ENCODE assay signal across 9 mouse cellular contexts in genomic region chr2:85007729-85008128, GRCm38 (mm10). TPM values are rescaled to one million over a fixed set of nuclear protein-coding genes. Genes with fewer than 3 reads are reported as not detected.
DNase-seq lines count a peak whose midpoint lies in the region.
"Had no signal": no experiment of that assay in that cellular context is flagged by ENCODE, and none has a peak within 500 bp of the region (broad histone marks: within the 10 kb centered on the region; RNA-seq: fewer than 3 reads in every experiment).

No protein-coding gene starts in this region.

- DNase-seq in gastrocnemius, adult 18-20 months (ENCODE audit: low spot score): peak; percentile 28
- no peak for DNase-seq in gastrocnemius, postnatal 25 days
- DNase-seq in thymus, postnatal 0 days (ENCODE audit: low spot score): peak; percentile 47
- no peak for DNase-seq in thymus, postnatal 36 days
- peak; percentile 22 for DNase-seq in embryo, embryonic 11.5 days (ENCODE audit: low read depth, low spot score)
- peak; percentile 53 for DNase-seq in lung, postnatal 36 days
- no peak for DNase-seq in gastrocnemius, adult 8-10 months (ENCODE audit: low spot score in 2 of 2)
- DNase-seq in left cerebral cortex, adult 8-10 months (ENCODE audit: low spot score in 2 of 2): no peak

RNA-seq across cellular contexts. Expression of gene Prg3, which starts 19.7 kb away (rescaled TPM):
- not detected for total RNA-seq in gastrocnemius, adult 18-20 months (2021)
- not detected for total RNA-seq in gastrocnemius, postnatal 25 days (2021)
- 0.78 and 1.4 TPM in 2 replicates for polyA plus RNA-seq in thymus, postnatal 0 days (2015; fragmentation: Nextera tagmentation; extraction: Ambion mirVana)
- total RNA-seq in gastrocnemius, adult 8-10 months (2022): not detected
- total RNA-seq in left cerebral cortex, adult 8-10 months (2022): not detected
- polyA plus RNA-seq: intestine, embryonic 14.5 days had no signal

RNA-seq across cellular contexts. Expression of gene Prg2, which starts 27.5 kb away (rescaled TPM):
- not detected for total RNA-seq in gastrocnemius, adult 18-20 months (2021)
- total RNA-seq in gastrocnemius, postnatal 25 days (2021): not detected
- 3.0 and 4.2 TPM in 2 replicates for polyA plus RNA-seq in thymus, postnatal 0 days (2015; fragmentation: Nextera tagmentation; extraction: Ambion mirVana)
- not detected for total RNA-seq in gastrocnemius, adult 8-10 months (2022)
- under 1 TPM in 1 of 4 experiments, not detected in 3; 0.61 TPM for total RNA-seq in left cerebral cortex, adult 8-10 months (2022)
- polyA plus RNA-seq: intestine, embryonic 14.5 days had no signal

RNA-seq across cellular contexts. Expression of gene Ssrp1, which starts 29.3 kb away (rescaled TPM):
- total RNA-seq in gastrocnemius, adult 18-20 months (2021): 10 to 100 TPM; 25.8 to 27.9 TPM
- 10 to 100 TPM; 25.5 to 28.3 TPM for total RNA-seq in gastrocnemius, postnatal 25 days (2021)
- polyA plus RNA-seq in thymus, postnatal 0 days (2015; fragmentation: Nextera tagmentation; extraction: Ambion mirVana): 221 and 245 TPM in 2 replicates
- 10 to 100 TPM; 20.2 to 27.0 (median 23.5) TPM for total RNA-seq in gastrocnemius, adult 8-10 months (2022)
- 100 to 1,000 TPM in 3 of 4 experiments, 10 to 100 TPM in 1; 99.9 to 112 (median 106) TPM for total RNA-seq in left cerebral cortex, adult 8-10 months (2022)

RNA-seq across cellular contexts. Expression of gene P2rx3, which starts 29.5 kb away (rescaled TPM):
- under 1 TPM; 0.40 to 0.50 TPM for total RNA-seq in gastrocnemius, adult 18-20 months (2021)
- under 1 TPM; 0.40 to 0.43 TPM for total RNA-seq in gastrocnemius, postnatal 25 days (2021)
- 0.30 and 0.31 TPM in 2 replicates for polyA plus RNA-seq in thymus, postnatal 0 days (2015; fragmentation: Nextera tagmentation; extraction: Ambion mirVana)
- total RNA-seq in gastrocnemius, adult 8-10 months (2022): under 1 TPM; 0.44 to 0.72 (median 0.63) TPM
- 1 to 10 TPM; 1.7 to 3.3 (median 2.3) TPM for total RNA-seq in left cerebral cortex, adult 8-10 months (2022)

RNA-seq across cellular contexts. Expression of gene Tnks1bp1, which starts 40.1 kb away (rescaled TPM):
- 10 to 100 TPM; 24.4 to 37.0 TPM for total RNA-seq in gastrocnemius, adult 18-20 months (2021)
- 10 to 100 TPM; 26.0 to 29.1 TPM for total RNA-seq in gastrocnemius, postnatal 25 days (2021)
- 8.1 and 8.5 TPM in 2 replicates for polyA plus RNA-seq in thymus, postnatal 0 days (2015; fragmentation: Nextera tagmentation; extraction: Ambion mirVana)
- total RNA-seq in gastrocnemius, adult 8-10 months (2022): 10 to 100 TPM; 17.9 to 27.1 (median 23.5) TPM
- 100 to 1,000 TPM in 3 of 4 experiments, 10 to 100 TPM in 1; 96.3 to 122 (median 110) TPM for total RNA-seq in left cerebral cortex, adult 8-10 months (2022)

Comparison
In these comparisons a context has a peak if more than half of its experiments do, and no peak if none do; other contexts are left out.
1. DNase-seq: peak in gastrocnemius, adult 18-20 months (single experiment), thymus, postnatal 0 days (single experiment), embryo, embryonic 11.5 days (single experiment) and lung, postnatal 36 days (single experiment); none in gastrocnemius, postnatal 25 days (single experiment), thymus, postnatal 36 days (0 of 2), gastrocnemius, adult 8-10 months (0 of 2) and left cerebral cortex, adult 8-10 months (0 of 2).